Mouse (Mus musculus) ovary, postnatal 36 days (tissue): Measurements from ENCODE around the gene Pi4ka.
"Not testable (repeated sequence)": the region's sequence is repeated elsewhere in the genome, so short reads cannot be mapped to it uniquely, and the experiment has no call there.

Source experiments
- DNase-seq: peaks from one replicate; pipeline ENCODE4 v3.0.0; 2022; ENCODE audit warnings: low spot score, mixed read lengths

Gene Pi4ka

GRCm38 (mm10) chr16:17232794-17233701 lies 173.1 kb downstream of the Pi4ka start, which contains the start of gene Hic2:
Gene Hic2 (plus strand): TSS chr16:17233572.
- DNase-seq, result peak; percentile 96

- DNase-seq, result not testable (repeated sequence)
These were observed 174.6 kb downstream of the Pi4ka start for GRCm38 (mm10) chr16:17231523-17231922.
